Comparison of ENCODE assay signal across 24 mouse cellular contexts in the genomic region with DNA sequence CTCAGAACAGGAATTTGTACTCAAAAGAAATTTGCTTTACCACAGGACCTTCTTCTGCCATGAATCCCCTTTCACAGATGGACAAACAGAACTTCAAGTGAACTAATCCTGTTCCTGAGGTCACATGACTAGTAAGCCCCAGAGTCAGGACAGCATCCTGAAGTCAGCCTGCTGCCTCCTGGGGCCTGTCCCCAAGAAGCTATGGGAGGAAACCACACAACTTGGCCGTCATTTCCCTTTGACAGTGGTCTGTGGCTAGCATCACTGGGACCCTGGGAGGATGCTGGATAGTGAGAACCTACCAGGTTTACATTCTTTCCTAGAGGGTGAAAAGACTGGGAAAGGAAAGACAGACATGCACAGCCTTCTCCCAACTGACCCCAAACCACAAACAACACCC. TPM values are rescaled to one million over a fixed set of nuclear protein-coding genes. Genes with fewer than 3 reads are reported as not detected.
"Had no signal": no experiment of that assay in that cellular context is flagged by ENCODE, and none has a peak within 500 bp of the region (broad histone marks: within the 10 kb centered on the region; RNA-seq: fewer than 3 reads in every experiment).

No protein-coding gene starts in this region.

- H3K27ac ChIP-seq: heart, embryonic 10.5 days; hindbrain, embryonic 13.5 days; hindbrain, embryonic 15.5 days; hindbrain, postnatal 0 days; kidney, embryonic 15.5 days; kidney, postnatal 0 days; layer of hippocampus, adult 2 months; left cerebral cortex, adult 2 months; limb, embryonic 13.5 days; limb, embryonic 15.5 days; liver, embryonic 12.5 days had no signal

- ATAC-seq: hindbrain, postnatal 0 days; liver, embryonic 12.5 days had no signal

- H3K27me3 ChIP-seq: hindbrain, embryonic 13.5 days; hindbrain, embryonic 15.5 days; kidney, embryonic 15.5 days; limb, embryonic 13.5 days; limb, embryonic 15.5 days had no signal

- H3K4me3 ChIP-seq: gastrocnemius, adult 2 months; heart, embryonic 10.5 days; heart, embryonic 12.5 days; hindbrain, embryonic 13.5 days; hindbrain, embryonic 15.5 days; kidney, embryonic 15.5 days; layer of hippocampus, adult 2 months; left cerebral cortex, adult 2 months; limb, embryonic 13.5 days; limb, embryonic 15.5 days; liver, embryonic 12.5 days had no signal

- H3K4me1 ChIP-seq: hindbrain, embryonic 13.5 days; hindbrain, embryonic 15.5 days; limb, embryonic 13.5 days had no signal

- DNase-seq: gastrocnemius, adult 2 months; gastrocnemius, postnatal 14 days; gastrocnemius, postnatal 36 days; kidney, adult 11 months; kidney, adult 2 months; kidney, adult 9 months; kidney, postnatal 25 days; left cerebral cortex, postnatal 4 days had no signal

- H3K36me3 ChIP-seq: heart, embryonic 10.5 days; heart, embryonic 12.5 days; hindbrain, embryonic 13.5 days; hindbrain, embryonic 15.5 days; kidney, embryonic 15.5 days; limb, embryonic 13.5 days; limb, embryonic 15.5 days; liver, embryonic 12.5 days had no signal

- H3K9ac ChIP-seq: heart, embryonic 12.5 days; hindbrain, embryonic 13.5 days; hindbrain, embryonic 15.5 days; kidney, embryonic 15.5 days; limb, embryonic 13.5 days; limb, embryonic 15.5 days; liver, embryonic 12.5 days had no signal

- H3K9me3 ChIP-seq: heart, embryonic 10.5 days; heart, embryonic 12.5 days; hindbrain, embryonic 13.5 days; hindbrain, embryonic 15.5 days; kidney, embryonic 15.5 days; limb, embryonic 13.5 days; limb, embryonic 15.5 days; liver, embryonic 12.5 days had no signal

RNA-seq across cellular contexts. Expression of a gene that starts 5.1 kb away (rescaled TPM):
- total RNA-seq: gastrocnemius, adult 2 months; gastrocnemius, postnatal 14 days; gastrocnemius, postnatal 36 days; heart, postnatal 10 days; heart, postnatal 25 days had no signal
- polyA plus RNA-seq: kidney, adult 2 months; limb, embryonic 11.5 days; limb, embryonic 13.5 days; liver, adult 2 months; liver, embryonic 12.5 days had no signal
